Mouse (Mus musculus) heart, postnatal 0 days (tissue): ENCODE measurements around the gene Gltp. TPM values are rescaled to one million over a fixed set of nuclear protein-coding genes. Genes with fewer than 3 reads are reported as not detected.

ENCODE experiments used
- ATAC-seq: fragments of 200-750 bp; cut with Nextera tagmentation; 2 replicates; pipeline ENCODE4 v1.8.0; 2017; ENCODE audit warnings: low read depth, moderate number of reproducible peaks, moderate library complexity; ENCODE audit not compliant: insufficient read depth
- DNase-seq: peaks from one replicate; pipeline ENCODE4 v3.0.0-alpha.2; 2016; ENCODE audit warnings: low spot score
- H3K27ac ChIP-seq: fragments of 300-500 bp; sonication (generic); 2 replicates; pipeline ENCODE4 v1.5.1; 2014; ENCODE audit warnings: low read depth, mild to moderate bottlenecking
- H3K27me3 ChIP-seq: fragments of 300-500 bp; sonication (generic); 2 replicates; pipeline ENCODE4 v1.6.1; 2014; ENCODE audit warnings: low read length, mixed read lengths; ENCODE audit not compliant: control insufficient read depth, insufficient read depth
- H3K36me3 ChIP-seq: fragments of 300-500 bp; sonication (generic); replicated peaks from 2 replicates; pipeline ENCODE4 v1.6.1; 2014; ENCODE audit warnings: low read length, mixed read lengths; ENCODE audit not compliant: control insufficient read depth, insufficient read depth
- H3K4me1 ChIP-seq: fragments of 300-500 bp; sonication (generic); 2 replicates; pipeline ENCODE4 v1.6.1; 2014; ENCODE audit warnings: antibody characterized with exemption; ENCODE audit not compliant: control insufficient read depth, insufficient read depth
- H3K4me2 ChIP-seq: fragments of 300-500 bp; sonication (generic); 2 replicates; pipeline ENCODE4 v1.6.1; 2014; ENCODE audit warnings: low read depth, mild to moderate bottlenecking, low read length, moderate library complexity
- H3K4me3 ChIP-seq: fragments of 300-500 bp; sonication (generic); 2 replicates; pipeline ENCODE4 v1.5.1; 2014; ENCODE audit warnings: low read depth, low read length
- H3K9ac ChIP-seq: fragments of 300-500 bp; sonication (generic); replicated peaks from 2 replicates; pipeline ENCODE4 v1.6.1; 2014; ENCODE audit warnings: low read depth, low read length, mixed read lengths
- H3K9me3 ChIP-seq: fragments of 300-500 bp; sonication (generic); replicated peaks from 2 replicates; pipeline ENCODE4 v1.6.1; 2016; ENCODE audit warnings: low read length; ENCODE audit not compliant: control insufficient read depth
- CTCF ChIP-seq: IDR thresholded peaks from 2 replicates; pipeline ENCODE4 v1.5.1; 2016; ENCODE audit warnings: antibody characterized with exemption, control low read depth, low read depth
- EP300 ChIP-seq: IDR thresholded peaks from 2 replicates; pipeline ENCODE4 v1.6.1; 2016; ENCODE audit warnings: antibody characterized with exemption, low read depth
- WGBS: fragments of 180-500 bp; shearing (Covaris S2); extraction: QIAGEN DNeasy Blood & Tissue Kit; methylation state at CpG from one replicate; pipeline ENCODE4 v1.1.7; 2014; 5-methylcytosine and 5-hydroxymethylcytosine counted together
- polyA plus RNA-seq: library from polyadenylated mRNA; unstranded; fragments of >200 nt; fragmentation: Nextera tagmentation; extraction: Ambion mirVana; gene quantifications from 2 replicates; pipeline ENCODE4 v1.2.1, GENCODE M21; 2015
- total RNA-seq: library from RNA; depleted of rRNA; stranded (reverse); fragments of >200 nt; gene quantifications from 2 replicates; pipeline ENCODE4 v1.2.3, GENCODE M21; 2014; ENCODE audit warnings: low replicate concordance

Gltp gene
- total and polyA plus RNA-seq, 2 experiments from 2014 or later: 32.0 to 45.3 TPM

- 22% methylated on average over 7 of the region's 7 CpGs for WGBS
- Histone ChIP-seq H3K36me3 (no peaks in the 10 kb centered on the region), H3K9ac (no peak overlapping the region), H3K4me3 (no peak overlapping the region), H3K27me3 (peaks cover 30% of the 10 kb centered on the region), H3K4me1 (no peaks in the 10 kb centered on the region), H3K9me3 (no peaks in the 10 kb centered on the region), H3K4me2 (0 out of 2 replicates have a peak overlapping the region, but pooled peaks have one; percentile 17), H3K27ac (no peak overlapping the region)
- TF ChIP-seq CTCF: no peak
- no peak for TF ChIP-seq EP300
- DNase-seq: no peak
- ATAC-seq: 0 out of 2 replicates have a peak, but pooled peaks have one; percentile 5
Observed at GRCm38 (mm10) chr5:114639645-114639957, 51.2 kb downstream of the Gltp start.

GRCm38 (mm10) chr5:114638769-114639644 is 51.8 kb downstream of the Gltp start:
- no peaks in the 10 kb centered on the region for H3K36me3 ChIP-seq
- no peak overlapping the region for H3K9ac ChIP-seq
- no peak overlapping the region for H3K4me3 ChIP-seq
- DNase-seq (peak; percentile 68), ATAC-seq (peak; percentile 75)
- peak overlapping the region; percentile 19; the same call in 1 of the 2 replicates for H3K4me2 ChIP-seq
- peaks cover 30% of the 10 kb centered on the region for H3K27me3 ChIP-seq
- H3K27ac ChIP-seq: no peak overlapping the region
- TF ChIP-seq EP300: no peak
- TF ChIP-seq CTCF: peak; percentile 95
- 15% methylated on average over 22 of the region's 22 CpGs for WGBS
- no peaks in the 10 kb centered on the region for H3K9me3 ChIP-seq
- H3K4me1 ChIP-seq: no peaks in the 10 kb centered on the region

GRCm38 (mm10) chr5:114636091-114636490 is 54.7 kb downstream of the Gltp start:
- Histone ChIP-seq H3K9me3 (no peaks in the 10 kb centered on the region), H3K36me3 (no peaks in the 10 kb centered on the region), H3K4me3 (no peak overlapping the region), H3K9ac (no peak overlapping the region), H3K27ac (no peak overlapping the region), H3K27me3 (peaks cover 22% of the 10 kb centered on the region), H3K4me1 (no peaks in the 10 kb centered on the region), H3K4me2 (no peak overlapping the region)
- ATAC-seq (no peak), DNase-seq (no peak)
- WGBS: 74% methylated on average over 25 of the region's 25 CpGs
- no peak for TF ChIP-seq EP300
- TF ChIP-seq CTCF: no peak

- H3K4me2 ChIP-seq: no peak overlapping the region
- DNase-seq (no peak), ATAC-seq (no peak)
Observed at GRCm38 (mm10) chr5:114631336-114631735, 59.4 kb downstream of the Gltp start.

GRCm38 (mm10) chr5:114625590-114625989 is 65.2 kb downstream of the Gltp start:
- Histone ChIP-seq H3K4me1 (no peaks in the 10 kb centered on the region), H3K27ac (no peak overlapping the region), H3K4me3 (no peak overlapping the region), H3K9ac (no peak overlapping the region), H3K9me3 (no peaks in the 10 kb centered on the region), H3K4me2 (no peak overlapping the region), H3K36me3 (no peaks in the 10 kb centered on the region), H3K27me3 (no peaks in the 10 kb centered on the region)
- TF ChIP-seq EP300 (no peak), CTCF (peak; percentile 58)
- DNase-seq (peak; percentile 20), ATAC-seq (0 out of 2 replicates have a peak, but pooled peaks have one; percentile 8)
- WGBS: 15% methylated on average over 3 of the region's 3 CpGs

More at GRCm38 (mm10) chr5:114631336-114631735, 59.4 kb downstream of the Gltp start:
- H3K36me3 ChIP-seq: no peaks in the 10 kb centered on the region
- H3K9ac ChIP-seq: no peak overlapping the region
- H3K4me3 ChIP-seq: no peak overlapping the region
- 54% methylated on average over 2 of the region's 2 CpGs for WGBS
- H3K4me1 ChIP-seq: no peaks in the 10 kb centered on the region
- no peak overlapping the region for H3K27ac ChIP-seq
- no peaks in the 10 kb centered on the region for H3K27me3 ChIP-seq
- TF ChIP-seq CTCF (peak; percentile 33; the same call in 1 of the 2 replicates), EP300 (no peak)
- no peaks in the 10 kb centered on the region for H3K9me3 ChIP-seq
